Mouse (Mus musculus): Measurements from ENCODE around the gene Pou2f3.

DNA sequence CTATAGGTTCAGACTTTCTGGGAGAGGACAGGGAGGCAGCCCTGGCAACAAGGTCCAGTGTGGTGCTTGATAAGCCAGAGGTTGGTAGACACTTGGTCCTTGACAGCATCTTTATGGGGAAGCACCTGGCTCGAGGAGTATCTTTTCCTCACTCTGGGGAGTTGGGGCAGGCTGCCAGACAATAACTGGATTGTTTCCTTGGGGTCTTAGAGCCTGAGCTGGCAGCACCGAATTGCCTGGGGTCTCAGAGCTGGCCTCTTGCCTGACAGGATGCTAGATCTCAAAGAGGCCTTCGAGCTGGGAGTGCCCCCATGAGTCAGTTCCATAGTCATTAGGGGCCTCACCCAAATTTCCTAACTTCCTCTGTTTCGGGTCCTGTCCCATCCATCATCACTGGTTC lies 31.1 kb upstream of the Pou2f3 start:
- TF ChIP-seq POLR2A (IDR thresholded peaks at IDR 0.05; ENCODE audit: insufficient read length, low read depth) (no peak), REST (IDR thresholded peaks at IDR 0.05; ENCODE audit: insufficient read depth, insufficient read length) (no peak)

All from myocyte (in vitro differentiated cells).